Mouse (Mus musculus): ENCODE data around the gene Tmem50b. TPM values are rescaled to one million over a fixed set of nuclear protein-coding genes. Genes with fewer than 3 reads are reported as not detected.

Tmem50b gene
- polyA plus RNA-seq, 1 experiment, result not detected

GRCm38 (mm10) chr16:91632940-91633339 lies 35.3 kb upstream of the Tmem50b start:
- TF ChIP-seq CTCF (IDR thresholded peaks at IDR 0.05; ENCODE audit: insufficient read depth, low read depth, low read length), result no peak
- no peak for TF ChIP-seq POLR2A (IDR thresholded peaks at IDR 0.05; ENCODE audit: insufficient read depth, low read depth, low read length)
- Histone ChIP-seq H3K4me1 (ENCODE audit: control insufficient read depth, insufficient read depth, low read length) (no peaks in the 10 kb centered on the region), H3K27ac (ENCODE audit: insufficient read depth, low read depth, low read length) (no peak overlapping the region), H3K4me3 (ENCODE audit: insufficient read depth, low read depth, low read length) (no peak overlapping the region)
- WGBS, result 95% methylated on average over 7 of the region's 7 CpGs

DNA sequence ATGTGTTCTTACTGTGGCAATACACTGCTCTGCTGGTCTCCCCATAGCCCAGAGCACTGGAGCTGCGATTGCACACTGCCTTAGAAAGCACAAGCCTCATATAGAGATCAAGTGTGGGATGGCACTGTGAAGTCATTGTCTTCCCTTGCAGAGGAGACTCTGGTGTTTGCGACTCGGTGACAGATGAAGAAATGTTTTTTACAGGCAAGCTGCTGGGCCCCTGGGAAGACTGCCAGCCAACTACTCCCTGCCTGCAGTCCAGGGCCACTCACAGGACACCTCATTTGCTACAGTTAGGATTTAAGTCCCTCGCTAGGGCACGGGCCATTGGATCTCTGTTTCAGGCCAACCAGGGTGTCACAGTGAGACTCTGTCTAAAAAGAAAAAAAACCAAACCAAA lies 34.8 kb upstream of the Tmem50b start:
- WGBS, result 82% methylated on average over 5 of the region's 5 CpGs
- Histone ChIP-seq H3K4me1 (ENCODE audit: control insufficient read depth, insufficient read depth, low read length) (no peaks in the 10 kb centered on the region), H3K27ac (ENCODE audit: insufficient read depth, low read depth, low read length) (no peak overlapping the region), H3K4me3 (ENCODE audit: insufficient read depth, low read depth, low read length) (no peak overlapping the region)
- TF ChIP-seq POLR2A (IDR thresholded peaks at IDR 0.05; ENCODE audit: insufficient read depth, low read depth, low read length), result no peak
- no peak for TF ChIP-seq CTCF (IDR thresholded peaks at IDR 0.05; ENCODE audit: insufficient read depth, low read depth, low read length)

DNA sequence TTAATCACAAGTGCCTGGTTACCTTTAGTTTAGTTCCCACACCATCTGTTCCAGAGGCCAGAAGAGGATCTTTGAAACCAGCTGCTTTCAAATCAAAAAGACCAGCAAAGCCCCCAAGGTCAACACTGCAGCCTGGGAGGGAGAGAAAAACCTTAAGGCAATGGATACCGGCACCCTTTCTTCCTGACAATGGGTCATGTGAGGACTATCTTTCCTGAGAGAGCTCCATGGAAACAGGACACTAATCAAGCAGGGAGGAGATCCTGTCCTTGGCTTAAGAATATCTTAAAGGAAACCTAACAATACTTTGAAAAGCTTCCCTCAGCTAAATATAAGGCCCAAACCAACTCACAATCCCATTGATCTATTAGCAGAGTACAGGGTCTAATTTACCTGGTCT lies 33.0 kb upstream of the Tmem50b start:
- 60% methylated on average over 1 of the region's 1 CpGs for WGBS
- TF ChIP-seq POLR2A (IDR thresholded peaks at IDR 0.05; ENCODE audit: insufficient read depth, low read depth, low read length), result no peak
- no peak for TF ChIP-seq CTCF (IDR thresholded peaks at IDR 0.05; ENCODE audit: insufficient read depth, low read depth, low read length)

DNA sequence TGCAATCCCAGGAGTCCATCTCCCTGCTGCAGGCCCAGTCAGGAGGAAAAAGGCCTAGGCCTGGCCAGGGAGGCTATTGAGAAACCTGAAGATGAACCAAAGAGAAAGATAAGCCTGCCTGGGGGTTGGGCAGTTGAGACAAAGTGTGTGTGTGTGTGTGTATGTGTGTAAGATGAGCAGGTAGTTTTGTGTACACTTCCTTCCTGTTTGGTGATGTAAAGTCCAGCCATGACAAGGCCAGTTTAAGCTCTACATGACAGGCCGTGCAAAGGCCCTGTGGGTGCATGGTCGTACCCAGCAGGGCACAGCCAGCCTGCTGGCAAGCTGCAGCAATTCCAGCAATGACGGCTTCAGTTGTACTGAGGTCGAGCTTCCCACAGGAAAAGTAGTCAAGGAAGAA lies 32.1 kb upstream of the Tmem50b start:
- Histone ChIP-seq H3K4me1 (ENCODE audit: control insufficient read depth, insufficient read depth, low read length) (no peaks in the 10 kb centered on the region), H3K27ac (ENCODE audit: insufficient read depth, low read depth, low read length) (no peak overlapping the region), H3K4me3 (ENCODE audit: insufficient read depth, low read depth, low read length) (no peak overlapping the region)
- 91% methylated on average over 4 of the region's 4 CpGs for WGBS
- TF ChIP-seq POLR2A (IDR thresholded peaks at IDR 0.05; ENCODE audit: insufficient read depth, low read depth, low read length), result no peak
- no peak for TF ChIP-seq CTCF (IDR thresholded peaks at IDR 0.05; ENCODE audit: insufficient read depth, low read depth, low read length)

More for the DNA sequence above, 33.0 kb upstream of the Tmem50b start:
- no peak overlapping the region for H3K27ac ChIP-seq (ENCODE audit: insufficient read depth, low read depth, low read length)
- no peaks in the 10 kb centered on the region for H3K4me1 ChIP-seq (ENCODE audit: control insufficient read depth, insufficient read depth, low read length)
- H3K4me3 ChIP-seq (ENCODE audit: insufficient read depth, low read depth, low read length), result no peak overlapping the region

DNA sequence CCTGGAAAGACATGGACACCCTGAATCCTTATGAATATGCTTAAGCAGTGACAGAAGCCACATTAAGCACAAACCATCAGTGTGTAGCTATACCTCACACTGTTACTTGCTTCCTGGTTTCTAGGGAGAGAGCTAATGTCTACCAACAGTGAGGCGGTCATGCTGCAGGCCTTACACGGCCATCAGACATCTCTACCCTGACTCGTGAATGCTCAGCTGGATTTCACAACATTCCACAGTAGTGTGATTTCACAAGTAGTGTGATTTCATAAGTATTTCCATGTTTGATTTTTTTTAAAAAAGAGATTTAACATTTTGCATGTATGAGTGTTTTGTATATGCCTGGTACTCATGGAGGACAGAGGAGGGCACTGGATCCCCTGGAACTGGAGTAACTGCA lies 31.1 kb upstream of the Tmem50b start:
- H3K4me3 ChIP-seq (ENCODE audit: insufficient read depth, low read depth, low read length), result no peak overlapping the region
- 91% methylated on average over 3 of the region's 3 CpGs for WGBS
- H3K27ac ChIP-seq (ENCODE audit: insufficient read depth, low read depth, low read length), result no peak overlapping the region
- H3K4me1 ChIP-seq (ENCODE audit: control insufficient read depth, insufficient read depth, low read length), result no peaks in the 10 kb centered on the region
- no peak for TF ChIP-seq CTCF (IDR thresholded peaks at IDR 0.05; ENCODE audit: insufficient read depth, low read depth, low read length)
- TF ChIP-seq POLR2A (IDR thresholded peaks at IDR 0.05; ENCODE audit: insufficient read depth, low read depth, low read length), result no peak

- Histone ChIP-seq H3K27ac (ENCODE audit: insufficient read depth, low read depth, low read length) (no peak overlapping the region), H3K4me3 (ENCODE audit: insufficient read depth, low read depth, low read length) (no peak overlapping the region), H3K4me1 (ENCODE audit: control insufficient read depth, insufficient read depth, low read length) (no peaks in the 10 kb centered on the region)
- 89% methylated on average over 7 of the region's 7 CpGs for WGBS
- TF ChIP-seq POLR2A (IDR thresholded peaks at IDR 0.05; ENCODE audit: insufficient read depth, low read depth, low read length) (no peak), CTCF (IDR thresholded peaks at IDR 0.05; ENCODE audit: insufficient read depth, low read depth, low read length) (no peak)
Measured at GRCm38 (mm10) chr16:91627831-91628230, 30.2 kb upstream of the Tmem50b start.

- no peak overlapping the region for H3K27ac ChIP-seq (ENCODE audit: insufficient read depth, low read depth, low read length)
- TF ChIP-seq POLR2A (IDR thresholded peaks at IDR 0.05; ENCODE audit: insufficient read depth, low read depth, low read length) (no peak), CTCF (IDR thresholded peaks at IDR 0.05; ENCODE audit: insufficient read depth, low read depth, low read length) (no peak)
- H3K4me3 ChIP-seq (ENCODE audit: insufficient read depth, low read depth, low read length), result no peak overlapping the region
- 97% methylated on average over 9 of the region's 9 CpGs for WGBS
- no peaks in the 10 kb centered on the region for H3K4me1 ChIP-seq (ENCODE audit: control insufficient read depth, insufficient read depth, low read length)
Measured at GRCm38 (mm10) chr16:91623074-91623473, 25.5 kb upstream of the Tmem50b start.

- Histone ChIP-seq H3K27ac (ENCODE audit: insufficient read depth, low read depth, low read length) (no peak overlapping the region), H3K4me3 (ENCODE audit: insufficient read depth, low read depth, low read length) (no peak overlapping the region), H3K4me1 (ENCODE audit: control insufficient read depth, insufficient read depth, low read length) (no peaks in the 10 kb centered on the region)
- TF ChIP-seq POLR2A (IDR thresholded peaks at IDR 0.05; ENCODE audit: insufficient read depth, low read depth, low read length) (no peak), CTCF (IDR thresholded peaks at IDR 0.05; ENCODE audit: insufficient read depth, low read depth, low read length) (no peak)
- WGBS, result 95% methylated on average over 11 of the region's 11 CpGs
Measured at GRCm38 (mm10) chr16:91620991-91621390, 23.4 kb upstream of the Tmem50b start.

DNA sequence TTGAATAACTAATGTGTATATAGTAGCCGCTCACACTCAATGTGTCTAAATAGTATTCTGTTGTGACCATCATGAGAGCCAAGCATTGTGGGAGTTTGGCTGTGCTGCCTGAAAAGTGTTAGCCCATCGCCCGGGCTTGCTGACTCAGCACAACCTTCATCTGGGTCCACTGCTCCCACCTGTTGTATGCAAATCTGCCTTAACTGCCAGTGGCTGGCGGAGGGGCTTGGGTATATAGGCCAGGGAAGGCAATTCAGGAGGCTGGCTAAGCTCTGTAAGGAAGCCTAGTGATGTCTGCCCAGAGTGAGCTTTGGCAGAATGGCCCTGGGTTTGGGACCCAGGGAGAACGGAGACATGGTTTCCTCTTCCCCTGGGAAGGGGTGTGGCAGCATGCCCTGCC lies 22.6 kb upstream of the Tmem50b start:
- 95% methylated on average over 5 of the region's 5 CpGs for WGBS
- Histone ChIP-seq H3K4me3 (ENCODE audit: insufficient read depth, low read depth, low read length) (no peak overlapping the region), H3K4me1 (ENCODE audit: control insufficient read depth, insufficient read depth, low read length) (no peaks in the 10 kb centered on the region), H3K27ac (ENCODE audit: insufficient read depth, low read depth, low read length) (no peak overlapping the region)
- TF ChIP-seq POLR2A (IDR thresholded peaks at IDR 0.05; ENCODE audit: insufficient read depth, low read depth, low read length) (no peak), CTCF (IDR thresholded peaks at IDR 0.05; ENCODE audit: insufficient read depth, low read depth, low read length) (no peak)
